Mouse (Mus musculus): Measurements from ENCODE around the gene Itpr2. TPM values are rescaled to one million over a fixed set of nuclear protein-coding genes. Genes with fewer than 3 reads are reported as not detected.

The Itpr2 gene
- polyA plus RNA-seq, 1 experiment: 10.5 TPM

DNA sequence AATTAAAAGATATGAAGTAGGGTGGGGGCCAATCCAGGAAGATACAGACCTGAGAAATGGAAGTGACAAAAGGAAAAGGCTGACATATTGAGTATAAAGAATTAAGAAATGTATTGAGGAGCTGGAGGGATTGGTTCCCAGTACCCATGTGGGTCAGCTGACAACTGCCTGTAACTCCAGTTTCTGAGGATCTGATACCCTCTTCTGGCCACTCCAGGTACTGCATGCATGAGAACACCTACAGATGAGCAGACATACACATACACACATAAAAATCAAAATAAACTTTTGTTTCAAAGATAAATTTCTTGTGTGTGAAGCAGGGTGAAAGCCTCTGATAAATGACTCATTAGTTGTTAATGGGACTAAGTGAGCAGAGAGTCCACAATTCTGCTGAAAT, 203.3 kb downstream of the Itpr2 start:
- Histone ChIP-seq H3K4me1 (ENCODE audit: control insufficient read depth, insufficient read depth, insufficient read length, low read length) (no peaks in the 10 kb centered on the region), H3K4me3 (ENCODE audit: low read depth, low read length) (no peak overlapping the region), H3K36me3 (ENCODE audit: control insufficient read depth, insufficient read depth, low read length) (no peaks in the 10 kb centered on the region), H3K27ac (ENCODE audit: insufficient read depth, low read depth, low read length) (no peak overlapping the region), H3K27me3 (ENCODE audit: control insufficient read depth, insufficient read depth, low read length) (no peaks in the 10 kb centered on the region)
- no peak for TF ChIP-seq POLR2A (IDR thresholded peaks at IDR 0.05; ENCODE audit: low read depth, low read length)
- TF ChIP-seq CTCF (IDR thresholded peaks at IDR 0.05; ENCODE audit: extremely low read depth, insufficient read length, insufficient replicate concordance, low read depth, low read length): no peak; the same call in 1 of the 2 replicates

DNA sequence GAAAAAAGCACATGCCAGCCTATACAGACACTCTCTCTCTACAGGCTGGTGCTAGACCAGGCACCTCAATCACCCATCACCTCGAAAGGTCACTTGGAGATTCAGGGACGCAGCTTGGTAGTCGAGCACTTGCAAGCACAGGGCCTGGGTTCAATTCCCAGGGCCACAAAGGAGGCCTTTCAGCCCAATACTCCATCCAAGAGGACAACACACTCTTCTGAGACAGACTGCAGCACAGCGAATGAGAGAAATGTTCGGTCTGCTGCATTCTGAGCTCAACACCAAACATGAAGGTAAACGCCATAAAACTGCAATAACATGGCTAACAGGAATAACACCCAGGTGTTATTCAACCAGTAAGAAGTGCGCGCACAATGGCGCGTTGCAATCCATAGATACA, 211.0 kb downstream of the Itpr2 start:
- Histone ChIP-seq H3K36me3 (ENCODE audit: control insufficient read depth, insufficient read depth, low read length) (peaks cover 2% of the 10 kb centered on the region; the same call in 1 of the 2 replicates), H3K27ac (ENCODE audit: insufficient read depth, low read depth, low read length) (no peak overlapping the region), H3K4me1 (ENCODE audit: control insufficient read depth, insufficient read depth, insufficient read length, low read length) (no peaks in the 10 kb centered on the region), H3K4me3 (ENCODE audit: low read depth, low read length) (no peak overlapping the region), H3K27me3 (ENCODE audit: control insufficient read depth, insufficient read depth, low read length) (no peaks in the 10 kb centered on the region)
- no peak for TF ChIP-seq POLR2A (IDR thresholded peaks at IDR 0.05; ENCODE audit: low read depth, low read length)
- no peak for TF ChIP-seq CTCF (IDR thresholded peaks at IDR 0.05; ENCODE audit: extremely low read depth, insufficient read length, insufficient replicate concordance, low read depth, low read length)
- WGBS: 95% methylated on average over 10 of the region's 10 CpGs

DNA sequence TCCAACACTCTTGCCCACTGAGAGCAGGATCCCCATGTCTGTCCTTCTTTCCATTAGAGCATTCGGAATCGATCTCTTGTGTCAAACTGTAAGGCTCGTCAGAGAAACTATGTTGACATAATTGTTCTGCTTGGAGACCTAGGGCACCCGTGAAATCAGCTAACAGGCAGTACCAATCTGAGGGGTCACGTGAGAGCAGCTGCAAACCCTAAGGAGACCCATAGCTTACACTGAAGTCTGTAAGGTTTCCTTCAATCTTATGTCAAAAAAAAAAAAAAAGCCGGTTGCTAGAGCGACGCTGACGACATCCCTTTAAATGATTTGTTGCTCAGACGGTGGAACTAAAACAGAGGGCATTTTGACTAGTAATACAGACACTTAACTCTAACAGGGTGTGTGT, 212.2 kb downstream of the Itpr2 start:
- H3K27ac ChIP-seq (ENCODE audit: insufficient read depth, low read depth, low read length): no peak overlapping the region
- H3K4me3 ChIP-seq (ENCODE audit: low read depth, low read length): no peak overlapping the region
- H3K4me1 ChIP-seq (ENCODE audit: control insufficient read depth, insufficient read depth, insufficient read length, low read length): peaks cover 2% of the 10 kb centered on the region; the same call in 1 of the 2 replicates
- TF ChIP-seq CTCF (IDR thresholded peaks at IDR 0.05; ENCODE audit: extremely low read depth, insufficient read length, insufficient replicate concordance, low read depth, low read length) (no peak), POLR2A (IDR thresholded peaks at IDR 0.05; ENCODE audit: low read depth, low read length) (no peak)
- H3K27me3 ChIP-seq (ENCODE audit: control insufficient read depth, insufficient read depth, low read length): no peaks in the 10 kb centered on the region
- peaks cover 2% of the 10 kb centered on the region; the same call in 1 of the 2 replicates for H3K36me3 ChIP-seq (ENCODE audit: control insufficient read depth, insufficient read depth, low read length)
- 79% methylated on average over 10 of the region's 10 CpGs for WGBS

DNA sequence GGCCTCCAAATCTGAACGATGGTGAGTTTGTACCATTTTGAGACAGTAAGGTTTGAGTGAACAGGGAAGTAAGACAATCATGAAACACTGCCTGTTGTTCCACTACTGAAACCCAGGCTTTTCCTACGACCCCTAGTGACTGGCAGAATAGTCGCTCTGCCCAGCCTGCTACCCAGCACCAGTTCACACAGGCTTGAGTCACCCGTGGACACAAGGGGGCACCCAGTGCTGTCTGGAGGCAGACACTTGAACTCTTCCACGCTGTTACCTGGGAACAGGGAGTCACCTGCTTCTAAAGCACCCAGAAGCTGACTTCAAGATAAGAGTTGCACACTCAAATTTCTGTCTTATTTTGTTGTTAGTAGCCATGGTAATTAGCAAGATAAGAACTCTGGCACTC, 213.8 kb downstream of the Itpr2 start:
- TF ChIP-seq POLR2A (IDR thresholded peaks at IDR 0.05; ENCODE audit: low read depth, low read length) (no peak), CTCF (IDR thresholded peaks at IDR 0.05; ENCODE audit: extremely low read depth, insufficient read length, insufficient replicate concordance, low read depth, low read length) (no peak)
- Histone ChIP-seq H3K36me3 (ENCODE audit: control insufficient read depth, insufficient read depth, low read length) (peaks cover 2% of the 10 kb centered on the region; the same call in 1 of the 2 replicates), H3K27me3 (ENCODE audit: control insufficient read depth, insufficient read depth, low read length) (no peaks in the 10 kb centered on the region), H3K4me3 (ENCODE audit: low read depth, low read length) (no peak overlapping the region), H3K4me1 (ENCODE audit: control insufficient read depth, insufficient read depth, insufficient read length, low read length) (peaks cover 2% of the 10 kb centered on the region; the same call in 1 of the 2 replicates), H3K27ac (ENCODE audit: insufficient read depth, low read depth, low read length) (no peak overlapping the region)
- WGBS: 72% methylated on average over 5 of the region's 5 CpGs

DNA sequence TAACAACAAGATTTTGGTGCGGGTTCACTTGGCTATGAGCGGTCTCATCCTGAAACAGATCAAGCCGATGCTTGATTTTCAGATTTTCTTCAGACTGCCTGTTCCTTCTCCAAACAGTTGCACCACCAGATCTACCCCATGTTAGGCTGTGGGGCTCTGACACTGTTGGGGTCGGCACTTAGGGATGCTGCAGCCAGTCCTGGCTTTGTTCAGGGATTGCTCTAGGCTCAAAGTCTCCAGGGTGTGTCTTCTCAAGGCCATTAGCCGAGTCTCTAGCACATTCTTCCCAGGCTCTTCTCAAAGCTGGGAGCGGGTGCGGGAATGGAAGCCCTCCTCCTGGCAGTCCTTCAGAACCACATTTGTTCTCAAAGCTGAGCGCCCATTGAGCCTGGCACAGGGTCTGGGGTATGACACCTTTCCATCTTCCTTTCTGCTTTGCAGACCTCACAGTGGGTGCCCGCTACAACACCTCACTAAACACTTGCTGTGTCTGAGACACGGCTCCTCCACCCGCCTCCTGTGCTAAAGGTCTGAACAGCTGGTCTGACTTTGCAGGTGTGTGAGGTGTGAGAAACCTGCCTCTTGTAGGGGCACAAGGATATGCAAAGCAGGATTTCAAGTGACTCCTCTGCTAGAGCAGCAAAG, 217.0 kb downstream of the Itpr2 start:
- WGBS: 70% methylated on average over 11 of the region's 11 CpGs
- Histone ChIP-seq H3K4me3 (ENCODE audit: low read depth, low read length) (no peak overlapping the region), H3K27ac (ENCODE audit: insufficient read depth, low read depth, low read length) (no peak overlapping the region), H3K27me3 (ENCODE audit: control insufficient read depth, insufficient read depth, low read length) (no peaks in the 10 kb centered on the region), H3K36me3 (ENCODE audit: control insufficient read depth, insufficient read depth, low read length) (no peaks in the 10 kb centered on the region), H3K4me1 (ENCODE audit: control insufficient read depth, insufficient read depth, insufficient read length, low read length) (peaks cover 2% of the 10 kb centered on the region; the same call in 1 of the 2 replicates)
- no peak for TF ChIP-seq POLR2A (IDR thresholded peaks at IDR 0.05; ENCODE audit: low read depth, low read length)
- no peak for TF ChIP-seq CTCF (IDR thresholded peaks at IDR 0.05; ENCODE audit: extremely low read depth, insufficient read length, insufficient replicate concordance, low read depth, low read length)

DNA sequence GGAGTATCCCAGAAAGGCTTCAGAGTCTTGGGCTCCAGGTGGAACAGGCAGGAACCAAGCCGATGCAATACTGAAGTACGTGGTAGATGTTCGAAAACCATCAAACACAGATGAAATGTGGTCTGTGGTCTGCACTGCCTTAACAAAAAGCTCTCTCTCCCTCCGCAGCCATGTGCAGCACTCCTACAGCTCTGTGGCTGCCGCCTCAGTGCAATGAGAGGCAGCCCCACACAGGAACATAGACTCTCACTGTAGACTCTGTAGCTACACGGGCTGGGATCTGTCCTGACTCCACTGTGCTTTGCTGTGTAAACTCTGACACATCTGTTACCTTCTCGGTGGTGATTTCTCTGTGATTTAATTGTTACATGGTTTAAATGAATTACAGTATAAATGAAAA, 218.0 kb downstream of the Itpr2 start:
- H3K36me3 ChIP-seq (ENCODE audit: control insufficient read depth, insufficient read depth, low read length): no peaks in the 10 kb centered on the region
- WGBS: 63% methylated on average over 7 of the region's 7 CpGs
- no peak overlapping the region for H3K4me3 ChIP-seq (ENCODE audit: low read depth, low read length)
- peaks cover 2% of the 10 kb centered on the region; the same call in 1 of the 2 replicates for H3K4me1 ChIP-seq (ENCODE audit: control insufficient read depth, insufficient read depth, insufficient read length, low read length)
- TF ChIP-seq CTCF (IDR thresholded peaks at IDR 0.05; ENCODE audit: extremely low read depth, insufficient read length, insufficient replicate concordance, low read depth, low read length): no peak
- no peak for TF ChIP-seq POLR2A (IDR thresholded peaks at IDR 0.05; ENCODE audit: low read depth, low read length)
- no peaks in the 10 kb centered on the region for H3K27me3 ChIP-seq (ENCODE audit: control insufficient read depth, insufficient read depth, low read length)
- no peak overlapping the region for H3K27ac ChIP-seq (ENCODE audit: insufficient read depth, low read depth, low read length)

DNA sequence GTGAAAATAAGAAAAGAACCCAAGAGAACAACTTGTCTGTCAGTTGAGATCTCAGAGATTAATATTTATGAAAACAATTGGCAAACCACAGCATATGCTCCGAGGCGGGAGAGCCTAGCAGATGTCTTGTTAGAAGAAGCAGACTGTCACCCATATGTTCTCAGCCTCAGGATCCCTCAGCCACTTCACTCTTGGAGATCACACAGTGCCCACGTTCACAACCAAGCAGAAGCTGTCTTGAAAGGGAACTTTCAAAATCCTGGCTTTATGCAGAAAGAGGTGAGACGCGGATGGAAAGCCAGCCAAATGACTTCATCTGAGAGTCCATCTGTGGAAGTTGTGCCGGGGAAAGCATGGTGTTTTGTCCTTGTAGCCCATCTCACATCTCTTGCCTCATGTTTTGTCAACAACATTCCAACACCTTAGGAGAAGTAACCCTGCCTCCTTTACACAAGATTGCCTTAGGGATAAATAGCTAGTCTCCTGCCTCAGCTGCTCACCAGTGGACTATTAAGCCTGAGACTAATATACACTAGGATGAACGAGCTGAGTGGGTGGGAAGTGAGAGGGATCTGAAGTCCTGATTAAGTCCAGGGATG, 219.9 kb downstream of the Itpr2 start:
- no peak overlapping the region for H3K27ac ChIP-seq (ENCODE audit: insufficient read depth, low read depth, low read length)
- peaks cover 2% of the 10 kb centered on the region; the same call in 1 of the 2 replicates for H3K4me1 ChIP-seq (ENCODE audit: control insufficient read depth, insufficient read depth, insufficient read length, low read length)
- no peaks in the 10 kb centered on the region for H3K36me3 ChIP-seq (ENCODE audit: control insufficient read depth, insufficient read depth, low read length)
- 85% methylated on average over 7 of the region's 7 CpGs for WGBS
- TF ChIP-seq CTCF (IDR thresholded peaks at IDR 0.05; ENCODE audit: extremely low read depth, insufficient read length, insufficient replicate concordance, low read depth, low read length) (no peak), POLR2A (IDR thresholded peaks at IDR 0.05; ENCODE audit: low read depth, low read length) (no peak)
- no peaks in the 10 kb centered on the region for H3K27me3 ChIP-seq (ENCODE audit: control insufficient read depth, insufficient read depth, low read length)
- H3K4me3 ChIP-seq (ENCODE audit: low read depth, low read length): no peak overlapping the region
